Mouse (Mus musculus) ovary, postnatal 10 days (tissue): ENCODE results near the gene Idi1.
A peak's percentile ranks its signal among the peaks of the same experiment; 100 is the strongest.
"Not testable (repeated sequence)": the region's sequence is repeated elsewhere in the genome, so short reads cannot be mapped to it uniquely, and the experiment has no call there.

Experiments
- DNase-seq: peaks from one replicate; pipeline ENCODE4 v3.0.0; 2022; ENCODE audit warnings: low spot score

Gene Idi1

DNA sequence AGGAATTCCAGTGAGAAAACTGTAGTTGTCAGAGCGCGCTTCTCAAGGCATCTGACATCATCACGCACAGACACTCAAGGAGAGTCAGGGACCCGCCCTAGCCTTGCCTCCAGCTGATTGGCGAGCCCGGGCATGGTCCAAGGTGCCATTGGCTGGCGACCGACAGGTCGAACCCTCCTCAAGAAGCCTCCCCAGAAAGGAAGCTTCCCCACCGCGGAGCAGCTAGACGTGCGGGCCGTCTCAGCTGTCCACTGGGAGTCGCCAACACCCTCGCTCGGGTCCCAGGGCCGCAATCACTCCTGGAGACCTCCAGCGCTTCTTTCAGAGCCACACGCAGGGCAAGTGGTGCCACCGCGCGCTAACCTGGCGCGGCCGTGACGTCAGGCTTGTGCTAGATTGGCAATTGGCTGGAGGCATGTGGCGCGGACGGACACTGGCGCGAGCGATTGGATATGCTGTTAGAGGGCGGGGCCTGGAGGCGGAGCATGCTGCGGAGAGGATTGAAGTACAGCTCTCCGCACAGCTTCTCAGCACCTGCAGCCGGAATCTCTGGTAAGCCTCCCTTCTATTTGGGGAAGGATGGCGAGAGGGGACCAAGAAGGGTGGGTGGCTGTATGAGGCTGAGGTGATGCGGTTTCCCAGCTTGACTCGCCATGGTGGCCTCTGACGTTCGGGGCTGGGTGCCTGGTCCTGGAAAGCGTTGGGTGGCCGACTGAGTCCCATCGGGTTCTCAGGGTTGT, at the start of gene Idi1:
Gene Idi1, plus strand, starts transcription at position 57 of the 740 bp plus-strand sequence.
- DNase-seq: peak; percentile 93

DNA sequence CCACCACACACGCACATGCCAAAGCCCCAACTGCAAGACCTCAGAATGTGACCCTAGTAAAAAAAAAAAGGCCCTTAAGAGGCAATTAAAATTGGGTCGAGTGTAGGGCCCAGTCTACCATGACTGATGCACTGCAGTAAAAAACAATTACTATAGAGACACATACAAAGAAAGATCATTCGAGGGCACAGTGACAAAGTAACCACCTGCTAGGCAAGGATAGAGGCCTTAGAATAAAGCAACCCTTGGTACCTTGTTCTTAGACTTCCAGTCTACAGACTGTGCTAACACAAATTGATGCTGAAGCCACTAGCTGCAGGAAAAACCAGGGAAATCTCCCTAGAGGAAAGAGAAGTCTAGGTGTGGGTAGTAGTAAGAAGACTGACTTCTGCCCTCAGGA, 46.9 kb upstream of the Idi1 start:
- no peak for DNase-seq

DNA sequence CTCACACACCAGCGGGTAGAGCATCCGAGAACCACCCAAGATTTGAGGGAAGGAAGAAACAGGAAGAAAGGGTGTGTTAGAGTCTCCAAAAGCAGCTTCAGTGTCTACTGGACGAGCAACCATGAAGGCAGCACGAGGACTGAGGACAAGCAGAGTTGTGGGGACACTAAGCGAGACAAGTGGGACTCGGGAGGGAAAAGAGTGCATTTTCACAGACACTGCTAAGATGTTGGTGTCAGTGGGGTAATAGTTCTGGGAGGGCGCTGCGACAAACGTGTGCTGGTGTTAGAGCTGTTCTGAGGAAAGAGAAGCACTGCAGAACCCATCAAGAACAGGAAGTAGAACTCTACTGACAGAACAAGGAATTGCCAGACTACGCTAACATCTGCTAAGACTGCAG, 46.2 kb upstream of the Idi1 start:
- no peak for DNase-seq

DNA sequence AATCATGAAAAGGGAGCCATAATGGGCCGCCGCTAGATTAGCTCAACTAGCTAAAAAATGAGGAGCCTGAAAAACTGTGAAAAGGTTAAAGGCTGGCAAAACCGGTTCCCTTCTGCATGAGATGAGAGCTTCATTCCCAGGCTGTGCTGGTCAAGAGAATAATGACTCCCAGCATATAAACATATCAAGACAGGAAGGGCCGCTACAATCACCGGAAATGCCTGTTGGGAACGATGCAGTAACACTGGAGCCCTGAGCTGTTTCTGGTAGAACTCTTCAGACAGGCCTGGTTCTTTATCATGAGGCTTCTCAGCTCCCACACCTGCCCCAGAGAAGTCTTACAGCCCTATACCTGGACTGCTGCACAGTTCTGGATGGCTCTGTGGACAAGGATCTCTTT, 45.4 kb upstream of the Idi1 start:
- DNase-seq: no peak

DNA sequence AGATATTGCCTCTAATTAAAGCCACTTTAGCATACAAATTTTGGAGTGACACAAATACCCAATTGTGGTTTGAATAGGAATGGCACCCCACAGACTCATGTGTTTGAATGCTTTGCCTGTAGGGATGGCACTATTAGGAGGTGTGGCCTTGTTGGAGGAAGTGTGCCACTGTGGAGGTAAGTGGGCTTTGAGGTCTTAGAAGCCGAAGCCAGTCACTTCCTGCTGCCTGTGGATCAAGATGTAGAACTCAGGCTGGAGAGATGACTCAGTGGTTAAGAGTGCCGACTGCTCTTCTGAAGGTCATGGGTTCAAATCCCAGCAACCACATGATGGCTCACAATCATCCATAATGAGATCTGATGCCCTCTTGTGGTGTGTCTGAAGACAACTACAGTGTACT, 44.4 kb upstream of the Idi1 start:
- DNase-seq: no peak

DNA sequence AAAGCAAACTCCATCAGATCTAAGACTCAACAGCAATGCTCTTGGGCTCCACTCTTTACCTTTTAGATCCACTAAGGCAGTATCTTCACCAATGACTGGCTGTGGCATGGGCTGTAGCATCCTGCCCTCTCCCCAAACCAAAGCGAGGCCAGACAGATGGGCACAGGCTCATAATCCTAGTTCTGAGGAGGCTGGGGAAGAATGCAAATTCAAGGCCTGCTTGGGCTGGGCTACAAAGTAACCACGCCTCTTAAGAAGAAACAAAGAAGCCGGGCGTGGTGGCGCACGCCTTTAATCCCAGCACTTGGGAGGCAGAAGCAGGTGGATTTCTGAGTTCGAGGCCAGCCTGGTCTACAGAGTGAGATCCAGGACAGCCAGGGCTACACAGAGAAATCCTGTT, 43.5 kb upstream of the Idi1 start:
- not testable (repeated sequence) for DNase-seq

DNA sequence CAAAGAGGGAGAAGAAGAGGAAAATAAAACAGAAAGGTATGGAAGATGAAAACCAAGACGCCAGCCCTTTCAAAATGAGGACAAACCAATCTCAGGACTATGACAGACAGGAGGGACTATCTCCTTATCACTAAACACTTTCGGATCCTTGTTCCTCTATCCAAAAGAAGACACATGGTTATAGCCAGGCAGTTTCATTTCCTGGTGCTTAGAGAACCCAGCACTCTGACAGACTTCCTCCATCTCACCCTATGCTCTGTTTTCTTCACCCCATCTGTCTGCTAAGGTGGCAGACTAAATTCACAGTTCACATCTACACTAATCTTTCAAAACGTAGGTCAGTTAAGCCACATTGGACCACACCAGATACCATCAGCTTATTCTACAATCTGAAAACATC, 43.0 kb upstream of the Idi1 start:
- no peak for DNase-seq

DNA sequence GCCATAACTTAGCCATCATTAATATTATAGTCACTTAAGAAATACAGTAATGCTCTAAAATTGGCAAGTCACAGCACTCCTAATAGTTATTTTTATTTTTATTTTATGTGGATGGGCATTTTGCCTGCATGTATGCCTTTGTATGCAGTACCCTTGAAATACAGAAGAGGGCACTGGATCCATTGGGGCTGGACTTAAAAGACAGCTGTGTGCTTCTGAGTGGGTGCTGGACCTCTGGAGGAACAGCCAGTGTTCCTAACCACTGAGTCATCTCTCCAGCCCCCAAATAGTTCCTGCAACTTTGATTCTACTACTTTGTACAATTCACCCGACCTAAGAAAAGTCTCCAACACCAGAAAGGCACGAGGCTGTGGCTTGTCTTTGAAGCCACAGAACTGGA, 37.6 kb upstream of the Idi1 start:
- DNase-seq: no peak

DNA sequence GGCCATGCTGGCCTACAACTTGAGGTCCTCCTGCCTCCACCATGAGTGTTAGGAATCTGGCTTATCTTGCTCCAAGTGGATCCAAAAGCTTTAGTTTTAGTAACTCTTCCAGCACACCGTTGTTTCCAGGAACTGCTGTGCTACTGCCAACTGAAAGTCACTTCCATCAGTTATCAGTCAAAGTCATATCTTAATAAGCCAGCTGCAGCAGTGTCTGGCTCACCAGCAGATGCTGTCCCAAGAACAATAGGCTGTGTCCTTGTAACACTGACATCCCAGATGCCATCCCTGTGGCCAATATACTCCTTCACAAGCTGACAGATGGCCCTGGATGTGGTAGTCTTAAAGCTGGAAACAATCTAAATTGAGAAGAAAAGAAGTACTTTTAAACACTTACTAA, 36.0 kb upstream of the Idi1 start:
- no peak for DNase-seq

DNA sequence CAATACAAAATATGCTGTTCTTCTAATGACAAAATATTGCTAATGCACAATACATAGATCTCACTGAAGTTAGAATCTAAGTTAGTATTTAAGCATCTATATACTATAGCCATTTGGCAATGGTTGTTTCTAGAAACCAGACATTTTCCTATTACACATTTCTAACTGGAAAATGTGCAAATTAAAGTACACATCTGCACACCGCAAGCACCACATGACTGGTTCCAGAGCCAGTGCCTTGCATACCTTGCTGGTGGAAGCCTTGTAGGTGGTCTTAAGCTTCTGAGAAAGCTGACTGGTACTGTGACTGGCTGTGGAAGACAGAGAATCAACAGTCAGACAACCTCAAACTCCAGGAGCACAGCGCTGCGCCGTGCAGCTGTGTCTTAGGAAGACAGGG, 31.9 kb upstream of the Idi1 start:
- DNase-seq: no peak

DNA sequence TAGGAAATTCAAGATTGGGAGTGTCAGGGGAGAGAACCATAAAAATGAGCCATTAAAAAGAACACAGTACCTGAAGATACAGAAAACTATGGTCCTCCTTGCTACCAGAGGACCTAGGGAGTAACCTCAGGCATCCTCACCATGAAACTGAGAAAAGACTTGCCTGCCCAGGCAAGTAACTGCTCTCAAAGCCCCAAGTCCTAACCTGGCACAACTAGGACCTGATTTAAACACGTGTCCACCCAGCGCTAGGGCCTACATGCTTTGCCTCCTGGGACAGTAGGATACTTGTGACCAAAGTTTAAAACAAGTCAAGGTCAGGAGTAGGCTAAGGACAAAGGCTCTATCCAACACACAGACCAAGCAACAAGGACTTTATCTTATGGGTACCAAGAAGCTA, 30.5 kb upstream of the Idi1 start:
- DNase-seq: no peak

DNA sequence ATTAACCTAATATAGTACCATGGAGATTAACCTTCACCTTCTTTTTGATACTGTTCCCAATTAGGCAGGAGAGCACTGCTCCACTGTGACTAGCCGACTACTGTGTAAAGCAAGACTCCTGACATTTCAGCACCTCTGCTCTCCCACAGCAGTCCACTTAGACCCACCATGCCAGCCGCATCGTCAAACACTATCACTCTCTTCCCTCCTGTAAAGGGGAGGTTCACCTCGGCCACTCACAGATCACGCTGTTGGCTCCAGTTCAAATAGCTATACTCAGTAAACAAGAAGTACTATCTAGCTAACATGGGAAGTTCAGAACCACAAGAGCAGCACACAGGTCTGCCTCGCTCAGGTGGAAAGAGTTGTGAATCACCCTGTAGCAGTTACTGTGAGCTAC, 26.8 kb upstream of the Idi1 start:
- DNase-seq: no peak

DNA sequence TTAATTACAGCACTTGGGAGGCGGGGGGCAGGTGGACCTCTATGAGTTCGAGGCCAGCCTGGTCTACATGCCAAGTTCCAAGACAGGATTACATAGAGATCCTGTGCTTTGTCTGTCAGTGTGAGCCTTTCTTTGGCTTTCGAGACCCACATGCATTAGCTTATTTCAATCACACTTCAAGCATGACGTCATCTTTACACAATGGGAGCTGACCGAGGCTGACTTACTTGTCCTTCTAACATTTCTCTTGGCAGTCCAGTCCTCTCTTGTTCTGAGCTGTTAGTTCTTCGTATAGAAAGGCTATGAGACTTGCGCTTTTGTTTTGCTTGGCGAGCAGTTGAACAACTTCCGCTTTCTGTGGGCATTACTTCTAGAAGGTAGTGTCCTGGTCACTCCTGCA, 24.4 kb upstream of the Idi1 start:
- no peak for DNase-seq

DNA sequence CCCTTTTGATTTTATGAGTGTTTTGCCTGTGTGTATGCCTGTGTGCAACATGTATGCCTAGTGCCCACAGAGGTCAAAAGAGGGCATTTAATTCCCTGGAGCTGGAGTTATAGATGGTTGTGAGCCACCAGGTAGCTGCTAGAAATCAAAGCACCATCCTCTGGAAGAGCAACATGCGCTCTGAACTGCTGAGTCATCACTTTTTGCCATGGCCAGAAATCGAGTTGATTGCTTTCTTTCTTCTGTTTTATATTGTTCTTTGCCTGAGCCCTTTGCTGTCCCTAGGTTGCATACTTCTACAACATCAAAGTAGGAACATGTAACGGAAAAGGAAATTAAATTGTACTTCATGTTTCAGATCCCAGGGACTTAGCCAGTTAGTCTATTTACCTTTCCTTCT, 20.3 kb upstream of the Idi1 start:
- no peak for DNase-seq

DNA sequence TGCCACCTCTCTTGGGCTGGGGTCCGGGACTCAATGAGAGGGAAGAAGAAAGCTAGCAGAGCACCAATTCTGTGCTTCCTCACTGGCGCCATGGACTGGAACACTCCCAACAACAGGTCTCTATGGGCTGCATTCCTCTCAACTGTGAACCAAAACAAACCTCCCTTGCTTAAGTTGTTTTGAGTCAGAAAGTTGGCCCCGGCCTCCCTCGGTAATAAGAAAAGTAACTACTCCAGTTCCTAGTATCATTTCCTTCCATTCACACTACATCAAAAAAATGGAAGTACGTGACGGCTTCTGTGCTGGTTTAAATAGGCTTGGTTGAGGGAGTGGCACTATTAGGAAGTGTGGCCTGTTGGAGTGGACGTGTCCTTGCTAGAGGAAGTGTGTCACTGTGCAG, 18.7 kb upstream of the Idi1 start:
- no peak for DNase-seq

DNA sequence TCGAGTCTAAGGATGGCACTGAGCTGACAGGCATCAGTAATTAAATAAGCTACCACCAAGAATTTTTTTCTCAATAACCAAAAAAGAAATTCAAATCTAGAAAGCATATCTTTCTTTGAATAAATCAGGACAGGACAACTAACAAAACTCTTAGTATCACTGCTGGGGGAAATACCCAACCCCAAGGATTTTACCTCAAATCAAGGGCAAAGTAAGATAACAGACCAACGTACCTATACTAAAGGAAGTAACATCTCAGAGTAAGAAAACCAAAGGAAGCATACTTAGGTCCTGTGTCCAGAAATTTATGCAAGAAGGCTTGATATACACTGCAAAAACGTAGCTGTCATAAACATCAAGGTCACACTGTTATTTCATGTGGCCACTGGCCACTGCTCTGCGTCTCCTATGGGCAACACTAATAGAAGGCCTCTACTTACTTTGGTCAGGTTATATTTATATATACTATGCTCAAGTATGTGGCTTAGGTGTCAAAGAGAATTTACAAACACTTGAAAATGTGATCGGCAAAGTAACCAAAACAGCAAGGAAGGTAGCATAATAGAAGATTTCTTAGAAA, 15.6 kb upstream of the Idi1 start:
- no peak for DNase-seq

DNA sequence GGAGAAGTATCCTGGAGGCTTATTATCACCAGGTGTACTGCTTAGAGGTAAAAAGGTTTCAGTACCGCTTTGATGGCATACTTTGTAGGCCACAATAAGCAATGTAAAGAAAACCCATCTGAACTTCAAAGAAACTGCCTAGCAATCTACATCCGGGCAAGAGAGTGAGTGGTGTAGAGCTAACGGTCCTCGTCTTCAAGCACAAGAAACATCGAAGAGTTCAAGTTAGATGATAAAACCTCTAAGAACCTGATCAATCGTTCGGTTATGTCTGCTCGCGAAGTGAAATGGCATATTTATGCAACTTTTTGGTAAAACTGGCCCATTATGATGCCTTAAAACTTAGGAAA, 15.2 kb upstream of the Idi1 start:
- no peak for DNase-seq

DNA sequence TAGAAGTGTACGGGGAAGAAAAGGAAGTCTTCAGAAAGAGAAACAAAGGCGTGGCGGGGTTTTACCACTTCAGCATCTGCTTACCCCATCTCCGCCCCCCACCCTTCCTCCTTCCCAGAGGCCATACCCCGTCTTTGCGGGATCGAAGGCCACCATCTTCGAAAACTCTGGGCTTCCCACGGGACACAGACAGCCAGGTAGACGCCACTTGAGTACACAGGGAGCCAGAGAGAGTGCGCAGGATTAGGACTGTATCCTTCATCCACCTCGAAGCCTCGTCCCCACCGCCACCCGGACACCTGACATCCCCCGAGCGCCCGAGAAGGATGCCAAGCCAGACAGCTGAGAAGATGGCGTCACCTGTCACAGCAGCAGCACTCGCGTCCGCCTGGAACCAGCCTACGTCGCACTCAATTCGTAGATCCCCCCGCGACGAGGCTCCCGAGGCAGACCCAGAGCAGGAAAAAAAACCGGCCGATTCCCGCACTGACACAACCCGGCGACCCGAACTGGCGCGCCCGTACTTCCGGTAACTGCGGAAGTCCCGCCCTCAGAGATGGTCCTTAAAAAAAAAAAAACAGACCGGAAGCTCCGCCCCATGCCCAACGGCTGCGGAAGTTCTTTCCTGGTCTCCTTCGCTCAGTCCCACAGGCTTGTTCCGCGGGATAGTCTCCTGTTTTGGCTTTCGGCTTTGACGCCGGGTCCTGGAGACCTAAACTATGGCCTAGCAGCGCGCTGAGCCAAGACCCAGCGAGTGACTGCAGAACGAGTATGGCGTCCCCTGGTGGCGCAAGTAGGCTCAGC, 14.6 kb upstream of the Idi1 start:
- DNase-seq: peak; percentile 81

DNA sequence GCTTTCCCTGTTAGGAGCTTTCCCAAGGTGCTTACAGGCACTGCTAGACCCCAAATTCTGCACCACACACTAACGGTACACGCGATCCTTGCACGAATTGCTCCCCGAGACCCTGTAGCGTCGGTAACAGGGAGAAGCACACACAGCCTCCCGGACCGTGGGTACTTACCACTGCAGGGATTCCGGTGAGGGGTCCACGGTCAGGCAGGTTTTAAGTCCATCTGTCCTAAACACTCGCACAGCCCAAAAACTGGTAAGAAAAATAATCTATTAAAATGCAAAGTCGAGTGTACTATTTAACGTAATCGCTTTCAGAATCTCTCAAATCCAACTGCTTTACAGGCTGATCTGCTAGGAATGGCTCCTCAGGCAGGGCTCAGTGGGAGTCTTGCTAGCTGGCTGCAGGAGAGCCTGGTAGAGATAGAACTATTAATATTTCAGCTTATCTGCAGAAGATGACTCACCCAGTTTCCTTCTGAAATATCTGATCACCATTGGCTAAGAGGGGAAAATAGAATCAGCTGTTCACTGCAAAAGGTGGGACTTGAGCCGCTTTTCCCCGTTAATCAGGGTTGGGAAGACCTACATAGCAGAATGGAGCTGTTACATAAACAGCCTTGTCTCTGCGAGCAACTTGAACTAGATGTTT, 13.9 kb upstream of the Idi1 start, which contains the start of gene Wdr37:
Gene Wdr37, minus strand, starts transcription at position 596 of the 649 bp plus-strand sequence.
- DNase-seq: no peak

DNA sequence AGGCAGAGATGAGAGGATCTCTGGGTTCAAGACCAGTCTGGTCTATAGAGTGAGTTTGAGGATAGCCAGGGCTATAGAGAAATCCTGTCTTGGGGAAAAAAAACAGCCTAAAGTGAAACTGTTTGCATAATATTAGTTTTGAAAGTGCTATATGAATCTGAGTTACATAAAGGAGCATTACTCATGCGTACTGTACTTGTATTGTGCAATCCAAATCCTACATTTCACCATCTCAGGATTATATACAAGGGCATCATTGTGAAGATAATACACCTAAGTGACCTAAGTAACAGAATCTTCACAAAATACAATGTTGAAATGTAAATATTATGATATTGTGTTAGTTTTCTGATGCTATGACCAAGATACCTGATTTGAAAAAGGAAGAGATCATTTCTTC, 11.5 kb upstream of the Idi1 start:
- DNase-seq: no peak

DNA sequence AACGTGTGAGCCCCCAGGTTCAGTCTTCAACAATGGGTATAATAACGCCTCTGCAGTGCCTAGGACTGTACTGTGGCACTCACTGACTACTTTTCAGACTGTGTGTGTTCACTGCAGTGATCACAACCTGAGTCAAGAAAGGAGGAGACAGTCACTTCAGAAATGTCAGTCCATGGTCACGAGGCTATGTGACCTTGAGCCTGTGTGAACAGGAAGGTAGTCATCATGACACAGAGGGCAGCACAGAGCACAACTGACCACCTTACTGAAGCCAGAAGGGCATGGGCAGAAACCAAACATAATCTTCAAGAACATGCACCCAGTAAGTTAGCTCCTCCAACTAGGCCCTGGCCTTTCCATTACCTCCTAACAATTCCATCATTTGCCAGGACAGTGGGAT, 3.7 kb upstream of the Idi1 start:
- no peak for DNase-seq

DNA sequence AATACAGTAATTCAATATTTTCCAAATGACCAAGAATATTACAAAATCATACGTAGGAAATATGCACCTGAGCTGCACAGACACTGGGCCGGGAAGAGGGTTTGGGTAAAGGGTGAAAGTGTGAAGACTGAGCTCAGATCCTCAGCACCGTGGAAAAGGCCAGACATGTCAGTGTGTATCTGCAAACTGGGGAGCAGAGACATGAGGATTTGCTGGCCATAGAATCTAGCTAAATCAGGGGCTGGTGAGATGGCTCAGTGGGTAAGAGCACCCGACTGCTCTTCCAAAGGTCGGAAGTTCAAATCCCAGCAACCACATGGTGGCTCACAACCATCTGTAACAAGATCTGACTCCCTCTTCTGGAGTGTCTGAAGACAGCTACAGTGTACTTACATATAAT, 1.4 kb upstream of the Idi1 start:
- not testable (repeated sequence) for DNase-seq

DNA sequence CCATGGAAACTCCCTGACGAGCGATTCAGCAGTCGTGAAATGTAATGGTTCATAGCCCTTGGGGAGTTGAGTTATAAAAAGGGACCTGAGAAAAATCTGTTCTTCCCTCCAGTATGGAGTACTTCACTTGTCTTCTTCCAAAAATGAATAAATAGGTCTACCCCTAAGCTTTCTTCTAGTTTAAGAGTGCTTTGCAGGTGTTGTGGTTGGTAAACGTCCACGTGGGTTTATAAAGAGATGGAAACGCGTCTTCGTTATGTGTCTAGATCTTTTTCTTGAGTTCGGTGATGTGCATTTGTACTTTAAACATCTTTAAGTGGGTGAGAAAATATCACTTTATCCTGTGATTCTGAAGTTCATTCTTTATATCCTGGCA, 872 bp downstream of the Idi1 start:
- no peak for DNase-seq
